Mouse (Mus musculus): ENCODE data around the gene Sfi1.

DNA sequence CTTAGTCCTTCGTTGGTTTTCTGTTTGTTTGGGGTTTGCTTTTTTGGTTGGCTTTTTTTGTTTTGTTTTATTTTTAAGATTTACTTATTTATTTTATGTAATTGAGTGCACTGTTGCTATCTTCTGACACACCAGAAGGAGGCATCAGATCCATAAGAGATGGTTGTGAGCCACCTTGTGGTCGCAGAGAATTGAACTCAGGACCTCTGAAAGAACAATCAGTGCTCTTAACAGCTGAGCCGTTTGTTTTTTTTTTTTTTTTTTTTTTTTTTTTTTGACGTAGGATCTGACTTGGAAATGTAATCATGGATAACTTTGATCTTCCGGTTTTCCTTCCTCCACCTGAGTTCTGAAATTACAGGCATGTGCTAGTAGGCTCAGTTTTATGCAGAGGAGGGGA lies 29.8 kb upstream of the Sfi1 start:
- TF ChIP-seq CTCF (IDR thresholded peaks at IDR 0.05 in 2 of 3, conservative IDR thresholded peaks at IDR 0.05 in 1 of 3; ENCODE audit: control insufficient read depth in 1 of 3, insufficient read depth in 1 of 3, low read depth in 2 of 3, low read length in 3 of 3, poor library complexity in 1 of 3, severe bottlenecking in 1 of 3) (peak in 1 of 3 experiments; percentile 60; a peak in 2 of 6 replicates), JUND (IDR thresholded peaks at IDR 0.05; ENCODE audit: low read depth, low read length) (no peak), POLR2AphosphoS5 (IDR thresholded peaks at IDR 0.05; ENCODE audit: borderline replicate concordance, low read depth, low read length) (no peak), POLR2A (IDR thresholded peaks at IDR 0.05; ENCODE audit: control insufficient read depth in 1 of 2, insufficient read depth in 1 of 2, low read depth in 1 of 2, low read length in 2 of 2, poor library complexity in 1 of 2) (no peak), RAD21 (IDR thresholded peaks at IDR 0.05; ENCODE audit: low read depth, low read length) (no peak; the same call in none of the 2 replicates), POLR2AphosphoS2 (IDR thresholded peaks at IDR 0.05; ENCODE audit: low read length) (no peak), ZNF384 (IDR thresholded peaks at IDR 0.05; ENCODE audit: low read depth, low read length) (peak; percentile 66), CHD1 (IDR thresholded peaks at IDR 0.05; ENCODE audit: low read depth, low read length) (no peak), KAT2A (conservative IDR thresholded peaks at IDR 0.05; ENCODE audit: low read depth, low read length) (no peak), NELFE (IDR thresholded peaks at IDR 0.05; ENCODE audit: low read depth, low read length) (no peak), NRF1 (IDR thresholded peaks at IDR 0.05; ENCODE audit: insufficient read depth, low read depth, low read length, poor library complexity, severe bottlenecking) (no peak), GABPA (IDR thresholded peaks at IDR 0.05; ENCODE audit: low read depth, low read length) (no peak)
